Comparison of ENCODE assay signal across 13 mouse cellular contexts in the genomic region with DNA sequence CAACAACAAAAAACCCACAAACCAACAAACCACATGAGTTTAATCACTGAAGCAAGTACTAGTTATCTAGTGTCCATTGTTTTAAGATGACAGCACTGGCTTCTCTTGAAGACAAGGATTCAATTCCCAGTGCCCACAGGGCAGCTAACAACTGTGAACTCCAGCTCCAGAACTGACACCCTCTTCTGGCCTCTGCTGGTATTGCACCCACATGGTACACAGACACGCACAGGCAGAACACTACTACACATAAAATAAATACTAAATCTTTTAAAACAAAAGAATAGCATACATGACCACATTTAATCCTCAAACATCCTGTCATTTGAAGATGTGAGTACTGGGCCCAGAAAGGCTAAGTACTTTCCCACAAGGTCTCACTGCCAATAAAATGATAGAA. TPM values are rescaled to one million over a fixed set of nuclear protein-coding genes. Genes with fewer than 3 reads are reported as not detected.
DNase-seq lines count a peak whose midpoint lies in the region; ATAC-seq and TF ChIP-seq lines count a peak whose summit lies in the region.
"Had no signal": no experiment of that assay in that cellular context is flagged by ENCODE, and none has a peak within 500 bp of the region (broad histone marks: within the 10 kb centered on the region; RNA-seq: fewer than 3 reads in every experiment).

No protein-coding gene starts in this region.

- H3K27me3 ChIP-seq in stomach, postnatal 0 days (ENCODE audit: control insufficient read depth, insufficient read depth, low read length) = no peaks in the 10 kb centered on the region
- H3K27me3 ChIP-seq: hindbrain, embryonic 15.5 days; neural tube, embryonic 15.5 days had no signal

- H3K4me3 ChIP-seq in layer of hippocampus, adult 2 months = no peak overlapping the region
- no peak overlapping the region for H3K4me3 ChIP-seq in stomach, postnatal 0 days (ENCODE audit: low read depth, low read length)

- no peak overlapping the region for H3K9ac ChIP-seq in stomach, postnatal 0 days (ENCODE audit: low read length)

- peak; percentile 75 for TF ChIP-seq CTCF in layer of hippocampus, adult 2 months (conservative IDR thresholded peaks at IDR 0.05)
- TF ChIP-seq CTCF in stomach, postnatal 0 days (IDR thresholded peaks at IDR 0.05; ENCODE audit: low read depth) = peak; percentile 63

- H3K9me3 ChIP-seq in stomach, postnatal 0 days (ENCODE audit: control insufficient read depth, low read length) = no peaks in the 10 kb centered on the region
- H3K9me3 ChIP-seq: hindbrain, embryonic 15.5 days; neural tube, embryonic 15.5 days had no signal

- WGBS in stomach, postnatal 0 days = 91% methylated on average over 1 of the region's 1 CpGs

- H3K27ac ChIP-seq in layer of hippocampus, adult 2 months = no peak overlapping the region
- H3K27ac ChIP-seq in stomach, postnatal 0 days (replicated peaks) = no peak overlapping the region

- no peak for ATAC-seq in stomach, postnatal 0 days (ENCODE audit: low FRiP score, low TSS enrichment)

- peaks cover 5% of the 10 kb centered on the region; the same call in 1 of the 2 replicates for H3K36me3 ChIP-seq in stomach, postnatal 0 days (ENCODE audit: control insufficient read depth, insufficient read depth, low read length)

- no peak for TF ChIP-seq EP300 in stomach, postnatal 0 days (optimal IDR thresholded peaks at IDR 0.05)

- H3K4me1 ChIP-seq in stomach, postnatal 0 days (replicated peaks; ENCODE audit: control insufficient read depth, insufficient read depth) = peaks cover 4% of the 10 kb centered on the region

- no peak overlapping the region for H3K4me2 ChIP-seq in stomach, postnatal 0 days (replicated peaks; ENCODE audit: low read depth)

- no peak for DNase-seq in layer of hippocampus, adult 2 months (ENCODE audit: low spot score in 2 of 2)
- no peak for DNase-seq in layer of hippocampus, adult 11-12 months (ENCODE audit: low spot score)
- DNase-seq in thymus, postnatal 4 days = peak; percentile 58
- DNase-seq in thymus, postnatal 36 days = no peak
- peak; percentile 40 for DNase-seq in adipocyte (ENCODE audit: low spot score)
- DNase-seq in stomach, postnatal 0 days (ENCODE audit: low spot score) = no peak
- DNase-seq in right cerebral cortex, postnatal 14 days = no peak
- no peak for DNase-seq in spleen, postnatal 4 days (ENCODE audit: low spot score in 2 of 2)
- DNase-seq: adrenal gland, postnatal 25 days had no signal

RNA-seq across cellular contexts. Expression of a gene that starts 4.5 kb away (rescaled TPM):
- total RNA-seq in layer of hippocampus, adult 2 months (2021) = 10 to 100 TPM; 34.8 to 43.5 TPM
- 163 TPM in 2 replicates for polyA plus RNA-seq in stomach, postnatal 0 days (2015; fragmentation: Nextera tagmentation; extraction: Ambion mirVana)

RNA-seq across cellular contexts. Expression of a gene that starts 5.1 kb away (rescaled TPM):
- 100 to 1,000 TPM; 165 to 176 TPM for total RNA-seq in layer of hippocampus, adult 2 months (2021)
- polyA plus RNA-seq in stomach, postnatal 0 days (2015; fragmentation: Nextera tagmentation; extraction: Ambion mirVana) = 40.9 and 45.0 TPM in 2 replicates

RNA-seq across cellular contexts. Expression of a gene that starts 22.5 kb away (rescaled TPM):
- under 1 TPM; 0.28 to 0.44 TPM for total RNA-seq in layer of hippocampus, adult 2 months (2021)
- polyA plus RNA-seq in stomach, postnatal 0 days (2015; fragmentation: Nextera tagmentation; extraction: Ambion mirVana) = 0.06 TPM in 2 replicates

RNA-seq across cellular contexts. Expression of a gene that starts 52.1 kb away (rescaled TPM):
- total RNA-seq in layer of hippocampus, adult 2 months (2021) = not detected
- polyA plus RNA-seq in stomach, postnatal 0 days (2015; fragmentation: Nextera tagmentation; extraction: Ambion mirVana) = not detected in 2 replicates
- total RNA-seq: adrenal gland, postnatal 25 days; layer of hippocampus, postnatal 14 days had no signal
- polyA plus RNA-seq: lung, embryonic 16.5 days; neural tube, embryonic 15.5 days had no signal

Comparison
In these comparisons a context has a peak if more than half of its experiments do, and no peak if none do; other contexts are left out.
1. DNase-seq: peak in thymus, postnatal 4 days (single experiment) and adipocyte (single experiment); none in layer of hippocampus, adult 2 months (0 of 2), layer of hippocampus, adult 11-12 months (single experiment), thymus, postnatal 36 days (0 of 2), stomach, postnatal 0 days (single experiment), right cerebral cortex, postnatal 14 days (single experiment) and spleen, postnatal 4 days (0 of 2).